Mouse (Mus musculus): ENCODE data around the gene Gabpa. TPM values are rescaled to one million over a fixed set of nuclear protein-coding genes. Genes with fewer than 3 reads are reported as not detected.

Gabpa gene
- 13.0 TPM in 2 replicates for polyA plus RNA-seq (2012; rRNA removed)

- DNase-seq, result peak; percentile 91
- WGBS, result under 1% methylated on average over 52 of the region's 52 CpGs
- H3K36me3 ChIP-seq (ENCODE audit: control insufficient read depth, insufficient read depth, low read length), result peaks cover 23% of the 10 kb centered on the region
- H3K27me3 ChIP-seq (ENCODE audit: control insufficient read depth, insufficient read depth, low read length), result no peaks in the 10 kb centered on the region
- H3K27ac ChIP-seq (ENCODE audit: control insufficient read depth, insufficient read depth, low read length), result peak within 1 kb of the TSS; percentile 87
- TF ChIP-seq POLR2A (IDR thresholded peaks at IDR 0.05; ENCODE audit: control insufficient read depth, extremely low read depth, insufficient read depth, low read length, poor library complexity) (peak; percentile 52; the same call in 1 of the 2 replicates), CTCF (IDR thresholded peaks at IDR 0.05; ENCODE audit: borderline replicate concordance, control insufficient read depth, extremely low read depth, insufficient read depth, low read length, poor library complexity) (peak; percentile 24; the same call in 1 of the 2 replicates)
- H3K4me3 ChIP-seq (ENCODE audit: control insufficient read depth, insufficient read depth, low read length), result peak within 1 kb of the TSS; percentile 82
- peaks cover 12% of the 10 kb centered on the region for H3K4me1 ChIP-seq (replicated peaks; ENCODE audit: control insufficient read depth, insufficient read depth, low read length)
These were observed at the start of gene Gabpa for GRCm38 (mm10) chr16:84834745-84835440. Gene Gabpa (plus strand): TSS chr16:84834925.

GRCm38 (mm10) chr16:84784966-84785365 is 49.8 kb upstream of the Gabpa start:
- Histone ChIP-seq H3K27me3 (ENCODE audit: control insufficient read depth, insufficient read depth, low read length) (no peaks in the 10 kb centered on the region), H3K36me3 (ENCODE audit: control insufficient read depth, insufficient read depth, low read length) (no peaks in the 10 kb centered on the region), H3K4me3 (ENCODE audit: control insufficient read depth, insufficient read depth, low read length) (no peak overlapping the region), H3K4me1 (replicated peaks; ENCODE audit: control insufficient read depth, insufficient read depth, low read length) (no peaks in the 10 kb centered on the region), H3K27ac (ENCODE audit: control insufficient read depth, insufficient read depth, low read length) (no peak overlapping the region)
- 83% methylated on average over 7 of the region's 7 CpGs for WGBS
- DNase-seq, result no peak
- TF ChIP-seq POLR2A (IDR thresholded peaks at IDR 0.05; ENCODE audit: control insufficient read depth, extremely low read depth, insufficient read depth, low read length, poor library complexity), result no peak
- TF ChIP-seq CTCF (IDR thresholded peaks at IDR 0.05; ENCODE audit: borderline replicate concordance, control insufficient read depth, extremely low read depth, insufficient read depth, low read length, poor library complexity), result no peak

- 86% methylated on average over 2 of the region's 2 CpGs for WGBS
- DNase-seq, result no peak
- H3K4me1 ChIP-seq (replicated peaks; ENCODE audit: control insufficient read depth, insufficient read depth, low read length), result no peaks in the 10 kb centered on the region
- TF ChIP-seq CTCF (IDR thresholded peaks at IDR 0.05; ENCODE audit: borderline replicate concordance, control insufficient read depth, extremely low read depth, insufficient read depth, low read length, poor library complexity) (no peak), POLR2A (IDR thresholded peaks at IDR 0.05; ENCODE audit: control insufficient read depth, extremely low read depth, insufficient read depth, low read length, poor library complexity) (no peak)
- H3K36me3 ChIP-seq (ENCODE audit: control insufficient read depth, insufficient read depth, low read length), result no peaks in the 10 kb centered on the region
- H3K27me3 ChIP-seq (ENCODE audit: control insufficient read depth, insufficient read depth, low read length), result no peaks in the 10 kb centered on the region
- no peak overlapping the region for H3K27ac ChIP-seq (ENCODE audit: control insufficient read depth, insufficient read depth, low read length)
- no peak overlapping the region for H3K4me3 ChIP-seq (ENCODE audit: control insufficient read depth, insufficient read depth, low read length)
These were observed 44.0 kb upstream of the Gabpa start for GRCm38 (mm10) chr16:84790595-84791165.

GRCm38 (mm10) chr16:84793401-84793800 is 41.3 kb upstream of the Gabpa start:
- no peaks in the 10 kb centered on the region for H3K4me1 ChIP-seq (replicated peaks; ENCODE audit: control insufficient read depth, insufficient read depth, low read length)
- WGBS, result 96% methylated on average over 14 of the region's 14 CpGs
- no peaks in the 10 kb centered on the region for H3K27me3 ChIP-seq (ENCODE audit: control insufficient read depth, insufficient read depth, low read length)
- TF ChIP-seq POLR2A (IDR thresholded peaks at IDR 0.05; ENCODE audit: control insufficient read depth, extremely low read depth, insufficient read depth, low read length, poor library complexity), result no peak
- no peak for TF ChIP-seq CTCF (IDR thresholded peaks at IDR 0.05; ENCODE audit: borderline replicate concordance, control insufficient read depth, extremely low read depth, insufficient read depth, low read length, poor library complexity)
- no peak overlapping the region for H3K4me3 ChIP-seq (ENCODE audit: control insufficient read depth, insufficient read depth, low read length)
- no peak for DNase-seq
- H3K27ac ChIP-seq (ENCODE audit: control insufficient read depth, insufficient read depth, low read length), result no peak overlapping the region
- no peaks in the 10 kb centered on the region for H3K36me3 ChIP-seq (ENCODE audit: control insufficient read depth, insufficient read depth, low read length)

GRCm38 (mm10) chr16:84795337-84795736 is 39.4 kb upstream of the Gabpa start:
- 66% methylated on average over 3 of the region's 3 CpGs for WGBS
- TF ChIP-seq CTCF (IDR thresholded peaks at IDR 0.05; ENCODE audit: borderline replicate concordance, control insufficient read depth, extremely low read depth, insufficient read depth, low read length, poor library complexity) (no peak), POLR2A (IDR thresholded peaks at IDR 0.05; ENCODE audit: control insufficient read depth, extremely low read depth, insufficient read depth, low read length, poor library complexity) (no peak)
- H3K36me3 ChIP-seq (ENCODE audit: control insufficient read depth, insufficient read depth, low read length), result no peaks in the 10 kb centered on the region
- no peak overlapping the region for H3K4me3 ChIP-seq (ENCODE audit: control insufficient read depth, insufficient read depth, low read length)
- H3K4me1 ChIP-seq (replicated peaks; ENCODE audit: control insufficient read depth, insufficient read depth, low read length), result no peaks in the 10 kb centered on the region
- no peak for DNase-seq
- H3K27me3 ChIP-seq (ENCODE audit: control insufficient read depth, insufficient read depth, low read length), result no peaks in the 10 kb centered on the region
- H3K27ac ChIP-seq (ENCODE audit: control insufficient read depth, insufficient read depth, low read length), result no peak overlapping the region

- H3K4me3 ChIP-seq (ENCODE audit: control insufficient read depth, insufficient read depth, low read length), result no peak overlapping the region
- H3K27me3 ChIP-seq (ENCODE audit: control insufficient read depth, insufficient read depth, low read length), result no peaks in the 10 kb centered on the region
- no peak overlapping the region for H3K27ac ChIP-seq (ENCODE audit: control insufficient read depth, insufficient read depth, low read length)
- no peaks in the 10 kb centered on the region for H3K36me3 ChIP-seq (ENCODE audit: control insufficient read depth, insufficient read depth, low read length)
- no peaks in the 10 kb centered on the region for H3K4me1 ChIP-seq (replicated peaks; ENCODE audit: control insufficient read depth, insufficient read depth, low read length)
- 88% methylated on average over 9 of the region's 9 CpGs for WGBS
- no peak for DNase-seq
- TF ChIP-seq CTCF (IDR thresholded peaks at IDR 0.05; ENCODE audit: borderline replicate concordance, control insufficient read depth, extremely low read depth, insufficient read depth, low read length, poor library complexity), result no peak
- TF ChIP-seq POLR2A (IDR thresholded peaks at IDR 0.05; ENCODE audit: control insufficient read depth, extremely low read depth, insufficient read depth, low read length, poor library complexity), result no peak
These were observed 38.0 kb upstream of the Gabpa start for GRCm38 (mm10) chr16:84796678-84797077.

All from thymus, adult 2 months (tissue).